Mouse (Mus musculus): ENCODE measurements around the gene Apol6. TPM values are rescaled to one million over a fixed set of nuclear protein-coding genes. Genes with fewer than 3 reads are reported as not detected.

The Apol6 gene
- not detected for total RNA-seq (2023)

GRCm38 (mm10) chr15:77044597-77045320 is at the start of gene Apol6:
Apol6 (plus strand) TSS chr15:77044729.

GRCm38 (mm10) chr15:77050570-77050969 is 6.0 kb downstream of the Apol6 start, which contains the start of gene Mb:
Mb (minus strand) TSS chr15:77050670.

Other genes starting within 250 kb of the Apol6 start
- gene Zfp251, start 173.3 kb upstream of the Apol6 start, total RNA-seq (2023), result 11.1 TPM
- 19.2 TPM for gene Zfp7, start 165.5 kb upstream of the Apol6 start, total RNA-seq (2023)
- gene Gm49527, start 165.4 kb upstream of the Apol6 start, total RNA-seq (2023), result not detected
- gene Zfp647, start 119.3 kb upstream of the Apol6 start, total RNA-seq (2023), result 2.0 TPM
- 42.2 TPM for gene 1110038F14Rik, start 96.2 kb upstream of the Apol6 start, total RNA-seq (2023)
- gene Mb, start 5.9 kb downstream of the Apol6 start, total RNA-seq (2023), result not detected

Measured in CD4-positive naive resting alpha-beta T cell, adult 57 days (primary cell).